Mouse (Mus musculus) frontal cortex, postnatal 25 days (tissue): Measurements from ENCODE around the gene Ankrd33.

ENCODE experiments used
- DNase-seq, 2 experiments: peaks; one replicate each; pipeline ENCODE4 v3.0.0; 2022; ENCODE audit warnings: low spot score in 2 of 2

The Ankrd33 gene

DNA sequence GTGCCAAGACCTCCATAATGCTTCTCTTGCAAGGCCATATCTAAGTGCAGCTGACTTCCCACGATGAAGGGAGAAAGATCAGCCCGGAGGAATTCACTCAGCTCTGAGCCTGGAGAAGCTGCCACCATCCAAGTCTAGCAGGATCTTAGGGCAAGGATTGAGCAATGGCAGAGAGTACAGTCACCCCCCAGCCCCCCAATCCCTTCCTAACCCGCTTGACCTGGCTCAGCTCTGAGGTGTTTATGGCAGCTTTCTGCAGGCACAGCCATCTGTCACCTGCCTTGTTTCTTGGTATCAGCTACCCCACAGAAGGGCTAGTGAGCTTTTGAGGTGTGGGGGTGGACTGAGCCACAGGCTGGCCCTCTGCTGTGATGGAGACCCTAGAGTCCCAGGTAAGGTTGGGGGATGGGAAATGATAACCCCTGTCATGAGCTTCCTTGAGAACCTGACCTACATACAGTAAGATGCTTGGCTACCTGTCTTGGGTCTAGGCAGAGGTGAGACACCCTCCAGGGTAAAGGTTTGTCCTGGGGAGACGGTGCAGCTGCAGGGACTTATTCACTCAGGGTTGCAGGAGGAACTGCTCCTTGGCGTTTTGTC, at the start of gene Ankrd33:
Gene Ankrd33, plus strand, starts transcription at position 245 of the 600 bp plus-strand sequence.
- no peak for DNase-seq

DNA sequence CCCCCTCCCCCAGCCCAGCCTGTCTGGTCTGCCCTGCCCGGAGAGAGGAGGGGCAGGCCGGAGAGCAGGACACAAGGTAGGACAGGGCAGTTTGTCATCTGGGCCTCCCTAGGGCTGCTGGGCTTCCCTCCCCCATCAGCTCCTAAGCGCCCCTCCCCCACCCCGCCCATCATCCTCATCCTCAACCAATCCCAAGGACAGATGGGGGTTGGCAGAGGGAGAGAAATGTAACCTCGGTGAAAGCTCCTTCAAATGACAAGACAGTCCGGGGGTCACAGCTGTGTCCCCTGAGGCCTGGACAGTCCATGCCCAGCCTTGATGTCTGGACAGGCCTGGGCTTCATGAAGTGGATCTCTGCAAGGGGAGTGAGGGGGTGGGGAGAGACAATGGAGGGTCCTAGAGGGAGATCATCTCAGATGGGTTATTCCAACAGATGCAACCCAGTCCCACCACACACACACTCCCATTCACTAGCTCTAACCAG, 49.1 kb upstream of the Ankrd33 start:
- DNase-seq: no peak

DNA sequence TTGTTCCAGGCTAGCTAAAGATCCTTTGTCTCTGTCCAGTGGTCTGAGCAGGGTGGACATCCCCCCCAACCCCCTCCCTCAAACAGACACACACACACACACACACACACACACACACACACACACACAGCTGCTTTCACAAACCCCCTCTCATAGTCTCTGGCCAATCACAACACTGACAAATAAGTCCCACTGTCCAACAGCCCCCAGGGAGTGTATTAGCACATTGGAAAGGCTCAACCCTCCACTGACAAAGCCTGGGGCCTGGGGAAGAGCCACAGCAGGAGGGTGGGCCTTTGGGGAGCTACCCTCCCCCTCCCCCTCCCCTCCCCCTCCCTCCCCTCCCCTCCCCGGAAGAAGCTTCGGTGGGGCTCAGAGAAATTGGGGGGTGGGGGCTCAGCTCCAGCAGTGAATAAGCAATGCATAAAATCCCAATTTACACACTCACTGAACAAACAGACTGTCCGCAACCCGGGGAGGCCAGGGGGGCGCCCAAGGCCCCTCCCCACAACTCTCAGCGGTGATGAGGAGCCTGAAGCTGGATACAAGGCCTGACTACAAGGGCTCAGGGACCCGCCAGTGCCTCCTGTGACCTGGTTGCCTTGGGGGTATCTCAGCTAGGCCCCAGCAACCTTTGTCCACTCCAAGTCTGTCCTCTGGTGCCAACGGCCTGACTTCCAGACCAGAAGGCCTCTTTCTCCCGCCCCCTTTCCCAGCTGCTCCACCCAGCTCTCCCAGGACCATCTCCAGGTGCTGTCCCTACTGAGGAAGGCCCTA, 48.4 kb upstream of the Ankrd33 start:
- no peak for DNase-seq

DNA sequence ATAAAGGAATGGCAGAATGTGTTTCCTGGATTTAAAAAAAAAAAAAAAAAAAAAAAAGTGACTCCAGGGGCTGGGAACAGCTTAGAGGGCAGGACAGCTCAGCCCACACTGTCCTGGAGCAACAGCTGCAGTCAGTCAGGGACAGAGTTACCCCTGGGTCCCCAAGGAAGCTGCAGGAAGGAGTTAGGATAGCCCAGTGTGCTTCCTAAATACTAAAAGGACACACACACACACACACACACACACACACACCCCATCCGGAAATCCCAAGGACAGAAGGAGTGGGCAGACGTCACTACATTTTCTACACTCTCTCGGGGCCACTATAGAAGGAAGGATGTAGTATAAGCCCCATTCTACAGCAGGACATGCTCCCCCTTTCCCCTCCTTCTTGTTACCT, 47.5 kb upstream of the Ankrd33 start:
- no peak for DNase-seq

- no peak for DNase-seq
Measured at GRCm38 (mm10) chr15:101068671-101069070, 46.9 kb upstream of the Ankrd33 start.

GRCm38 (mm10) chr15:101069641-101070190, 45.8 kb upstream of the Ankrd33 start:
- DNase-seq: no peak

- no peak for DNase-seq
Measured at GRCm38 (mm10) chr15:101070762-101071161, 44.8 kb upstream of the Ankrd33 start.

GRCm38 (mm10) chr15:101072736-101073135, 42.8 kb upstream of the Ankrd33 start:
- no peak for DNase-seq

DNA sequence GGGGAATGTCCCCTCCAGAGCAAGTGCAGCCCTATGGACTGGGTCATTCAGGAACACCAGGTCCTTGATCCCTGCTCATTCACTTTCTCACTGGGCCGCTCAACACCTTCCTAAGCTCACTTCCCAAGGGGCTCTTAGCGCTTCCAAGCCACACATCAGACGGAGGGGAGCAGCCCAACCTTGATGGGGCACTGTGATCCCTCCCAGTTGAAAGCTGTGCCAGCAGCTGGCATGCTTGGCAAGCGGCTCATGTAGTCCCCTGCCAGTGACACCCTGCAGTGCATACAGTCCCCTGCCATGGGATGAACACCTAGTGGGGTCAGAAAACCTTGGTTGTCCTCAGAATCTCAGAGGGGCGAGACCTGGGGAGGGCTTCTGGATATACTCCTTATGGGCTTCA, 41.5 kb upstream of the Ankrd33 start:
- no peak for DNase-seq

DNA sequence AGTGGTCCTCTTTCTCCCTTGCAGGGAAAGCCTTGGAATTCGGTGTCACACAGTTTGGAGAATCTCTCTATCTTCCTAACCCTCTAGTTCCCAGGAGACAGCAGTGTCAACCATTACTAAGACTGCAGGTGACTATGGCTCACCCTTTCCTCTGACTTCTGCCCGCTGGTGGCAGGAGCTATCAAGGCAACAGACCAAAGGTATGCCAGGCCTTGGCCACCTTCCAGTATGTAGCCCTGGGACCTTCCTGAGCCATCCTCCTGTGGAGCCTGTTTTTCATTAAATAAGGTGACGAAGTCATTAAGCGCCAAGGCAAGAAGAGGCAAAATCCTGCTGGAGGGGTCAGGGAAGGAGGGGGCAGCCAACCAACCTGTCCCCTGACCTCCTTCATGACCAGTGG, 40.4 kb upstream of the Ankrd33 start:
- DNase-seq: no peak

- no peak for DNase-seq
Measured at GRCm38 (mm10) chr15:101075656-101076055, 39.9 kb upstream of the Ankrd33 start.

GRCm38 (mm10) chr15:101076071-101077000, 39.2 kb upstream of the Ankrd33 start:
- no peak for DNase-seq

GRCm38 (mm10) chr15:101077001-101077812, 38.3 kb upstream of the Ankrd33 start:
- no peak for DNase-seq

- no peak for DNase-seq
Measured at GRCm38 (mm10) chr15:101077813-101078730, 37.5 kb upstream of the Ankrd33 start, which contains the start of gene Fignl2. Gene Fignl2 (minus strand): TSS chr15:101078567.

DNA sequence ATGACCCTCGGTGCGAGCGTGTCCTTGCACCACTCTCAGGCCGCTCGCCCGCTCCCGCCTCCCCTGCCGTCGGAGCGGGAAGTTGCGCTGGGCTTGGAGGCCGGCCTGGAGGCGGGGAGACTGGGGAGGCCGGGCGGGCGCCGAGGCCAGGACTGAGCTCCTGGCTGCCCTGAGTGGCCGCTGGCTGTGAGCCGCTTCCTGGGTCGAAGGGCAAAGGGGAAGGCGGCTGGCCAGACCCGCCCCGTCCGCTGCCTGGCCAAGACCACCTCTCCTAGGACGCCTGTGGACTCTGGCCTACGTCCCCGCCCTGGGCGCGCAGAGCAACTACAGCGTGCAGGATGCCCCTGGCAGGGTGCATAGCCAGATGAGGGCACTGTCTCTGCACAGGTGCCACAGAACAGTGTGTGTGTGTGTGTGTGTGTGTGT, 36.8 kb upstream of the Ankrd33 start:
- peak; percentile 40 to 50 for DNase-seq

DNA sequence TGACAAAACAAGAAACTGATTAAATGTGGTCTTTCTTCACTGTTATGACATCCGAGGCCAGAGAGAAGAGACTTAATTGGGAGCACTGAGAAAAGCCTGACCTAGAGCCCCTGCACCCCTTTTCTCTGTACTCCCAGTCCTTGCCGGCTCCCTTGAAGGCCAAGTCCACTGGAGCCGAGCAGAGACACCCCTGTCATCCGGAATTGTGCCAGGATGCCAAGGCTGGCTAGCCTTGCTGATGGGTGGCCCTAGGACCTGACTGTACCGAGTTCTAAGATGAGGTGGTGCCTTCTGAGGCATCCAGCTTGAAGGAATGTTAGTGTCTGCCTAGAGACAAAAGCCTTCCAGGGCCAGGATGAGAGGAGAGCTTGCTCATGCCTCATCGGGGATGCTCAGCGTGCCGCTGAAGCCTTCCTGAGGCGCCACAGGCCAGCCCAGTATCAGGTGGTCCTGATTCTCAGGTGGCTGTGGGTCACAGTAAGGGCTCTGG, 35.5 kb upstream of the Ankrd33 start:
- DNase-seq: no peak

- DNase-seq: no peak
Measured at GRCm38 (mm10) chr15:101081035-101081548, 34.5 kb upstream of the Ankrd33 start.

DNA sequence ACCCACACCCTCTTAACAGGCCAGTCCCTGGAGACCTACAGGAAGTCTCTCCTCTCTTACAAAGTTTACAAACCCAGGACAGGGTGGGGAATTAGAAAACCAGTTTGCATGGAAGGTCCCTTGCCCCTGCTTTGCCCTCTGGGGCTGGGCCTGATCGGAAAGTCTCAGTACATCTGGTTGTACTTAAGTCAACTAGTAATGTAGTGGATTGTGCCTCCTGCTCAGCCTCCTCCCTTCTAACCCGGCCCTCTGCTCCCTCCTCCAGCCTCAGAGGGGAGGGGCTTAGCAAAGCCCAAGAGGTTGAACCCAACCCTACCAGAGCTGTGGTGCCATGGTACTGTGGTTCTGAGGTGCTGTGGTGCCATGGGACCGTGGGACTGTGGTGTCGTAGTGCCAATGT, 33.3 kb upstream of the Ankrd33 start:
- DNase-seq: no peak

GRCm38 (mm10) chr15:101084499-101084898, 31.1 kb upstream of the Ankrd33 start:
- no peak for DNase-seq
